Mouse (Mus musculus): ENCODE measurements around the gene Ell2.
"Not testable (repeated sequence)": the region's sequence is repeated elsewhere in the genome, so short reads cannot be mapped to it uniquely, and the experiment has no call there.

The Ell2 gene

DNA sequence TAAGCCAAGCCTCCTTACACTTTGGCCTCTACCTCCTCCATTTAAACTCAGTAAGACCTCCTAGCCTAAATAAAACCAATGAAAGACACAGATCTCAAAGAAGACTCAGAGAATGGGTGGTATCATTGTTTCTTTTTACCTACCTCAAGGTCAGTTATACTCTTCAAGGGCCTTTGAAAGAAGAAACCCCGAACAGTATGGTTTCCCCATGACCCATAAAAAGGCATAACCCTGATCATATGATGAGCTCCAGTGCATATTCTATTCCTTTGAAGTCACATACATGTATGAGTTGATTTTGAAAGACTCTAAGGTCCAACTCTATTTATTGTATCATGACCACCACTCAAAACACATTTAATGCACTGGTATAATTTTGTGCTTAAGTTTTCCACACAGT is at the start of gene Ell2:
TSS of gene Ell2 (plus strand) at position 301 of the 400 bp plus-strand sequence.
- in situ Hi-C loops (cut with MboI), result no loop called here

DNA sequence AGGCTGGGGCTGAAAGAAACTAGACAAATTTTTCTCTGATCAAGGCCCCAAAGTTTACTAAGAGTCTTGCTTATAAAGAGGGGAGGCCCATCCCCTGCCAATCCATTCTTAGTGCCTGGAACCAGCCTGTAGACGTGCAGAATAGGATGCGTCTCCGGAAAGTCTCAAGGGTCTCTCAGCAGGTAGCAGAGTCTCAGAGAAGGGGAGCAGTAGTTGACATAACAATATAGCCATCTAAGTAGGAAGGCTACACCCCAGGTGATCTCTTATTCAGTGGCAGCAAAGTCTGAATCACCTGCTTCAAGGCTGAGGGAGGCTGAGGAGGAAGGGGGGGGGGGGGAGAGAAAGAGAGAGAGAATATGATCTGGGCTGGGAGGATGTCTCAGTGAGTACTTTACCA is 21.1 kb upstream of the Ell2 start:
- in situ Hi-C loops (cut with MboI), result no loop called here

DNA sequence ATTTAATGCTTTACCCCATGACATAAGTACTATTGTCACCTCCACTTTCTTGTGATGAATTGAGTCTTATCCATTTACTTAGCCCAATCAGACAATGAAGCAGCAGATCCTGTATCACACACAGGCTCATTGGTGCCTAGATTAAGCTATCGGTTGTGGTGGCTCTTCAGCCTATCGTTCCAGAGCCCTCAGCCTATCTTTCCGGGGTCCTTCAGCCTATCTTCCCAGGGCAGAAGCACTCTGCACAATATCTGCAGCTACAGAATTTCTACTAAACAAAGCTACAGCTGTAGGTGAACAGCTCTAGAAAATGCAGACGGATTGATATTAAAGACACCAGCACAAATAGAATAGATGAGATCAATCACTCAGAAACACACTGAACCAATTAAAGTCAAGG is 19.6 kb upstream of the Ell2 start:
- in situ Hi-C loops (cut with MboI), result no loop called here

DNA sequence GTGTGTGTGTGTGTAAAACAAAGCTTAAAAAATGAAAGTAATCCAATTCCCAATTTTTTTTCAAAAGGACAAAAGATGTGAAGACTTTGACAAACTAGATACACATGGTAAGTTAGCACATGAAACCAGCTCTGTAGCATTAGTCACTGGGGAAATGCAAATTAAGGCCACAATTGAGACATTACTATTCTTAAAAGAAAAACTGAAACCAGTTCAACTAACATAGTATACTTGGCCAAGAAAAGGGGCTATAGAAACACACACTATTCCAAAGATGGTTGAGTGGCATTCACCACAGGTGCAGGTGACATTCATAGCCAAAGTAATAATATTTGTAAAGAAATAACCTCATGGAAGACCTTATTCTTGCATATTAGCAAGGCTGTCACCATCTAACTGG is 14.9 kb upstream of the Ell2 start:
- in situ Hi-C loops (cut with MboI), result no loop called here

DNA sequence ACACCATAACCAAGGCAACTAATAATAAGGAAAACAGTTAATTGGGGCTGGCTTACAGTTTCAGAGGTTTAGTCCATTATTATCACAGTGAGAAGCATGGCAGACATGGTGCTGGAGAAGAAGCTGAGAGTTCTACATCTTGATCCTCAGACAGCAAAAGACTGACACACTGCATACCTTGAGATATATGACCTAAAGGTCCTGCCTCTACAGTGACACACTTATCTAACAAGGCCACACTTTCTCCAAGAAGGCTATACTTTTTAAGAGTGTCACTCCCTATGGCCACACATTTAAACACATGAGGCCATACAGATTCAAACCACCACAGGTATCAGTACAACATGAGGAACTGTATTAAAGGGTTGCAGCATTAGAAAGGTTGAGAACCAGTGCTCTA is 13.5 kb upstream of the Ell2 start:
- in situ Hi-C loops (cut with MboI), result no loop called here

DNA sequence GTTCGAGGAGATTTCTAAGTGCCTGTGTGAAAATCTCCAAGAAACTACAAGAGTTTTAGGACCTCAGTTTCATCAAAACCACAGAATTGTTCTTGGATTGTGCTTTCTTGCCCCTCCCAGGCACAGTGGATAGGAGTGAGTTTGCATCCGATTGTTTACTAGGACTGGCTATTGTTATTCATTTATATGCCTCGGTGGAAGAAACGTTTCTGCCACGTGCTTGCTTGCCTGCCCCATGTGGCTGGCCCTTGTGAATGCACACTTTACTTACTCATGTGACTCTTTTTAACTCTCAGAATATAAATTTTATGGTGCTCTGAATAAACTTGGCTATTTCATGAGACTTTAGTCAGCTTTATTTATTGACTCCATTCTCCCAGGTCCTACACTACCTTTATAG is 3.7 kb upstream of the Ell2 start:
- in situ Hi-C loops (cut with MboI), result no loop called here

DNA sequence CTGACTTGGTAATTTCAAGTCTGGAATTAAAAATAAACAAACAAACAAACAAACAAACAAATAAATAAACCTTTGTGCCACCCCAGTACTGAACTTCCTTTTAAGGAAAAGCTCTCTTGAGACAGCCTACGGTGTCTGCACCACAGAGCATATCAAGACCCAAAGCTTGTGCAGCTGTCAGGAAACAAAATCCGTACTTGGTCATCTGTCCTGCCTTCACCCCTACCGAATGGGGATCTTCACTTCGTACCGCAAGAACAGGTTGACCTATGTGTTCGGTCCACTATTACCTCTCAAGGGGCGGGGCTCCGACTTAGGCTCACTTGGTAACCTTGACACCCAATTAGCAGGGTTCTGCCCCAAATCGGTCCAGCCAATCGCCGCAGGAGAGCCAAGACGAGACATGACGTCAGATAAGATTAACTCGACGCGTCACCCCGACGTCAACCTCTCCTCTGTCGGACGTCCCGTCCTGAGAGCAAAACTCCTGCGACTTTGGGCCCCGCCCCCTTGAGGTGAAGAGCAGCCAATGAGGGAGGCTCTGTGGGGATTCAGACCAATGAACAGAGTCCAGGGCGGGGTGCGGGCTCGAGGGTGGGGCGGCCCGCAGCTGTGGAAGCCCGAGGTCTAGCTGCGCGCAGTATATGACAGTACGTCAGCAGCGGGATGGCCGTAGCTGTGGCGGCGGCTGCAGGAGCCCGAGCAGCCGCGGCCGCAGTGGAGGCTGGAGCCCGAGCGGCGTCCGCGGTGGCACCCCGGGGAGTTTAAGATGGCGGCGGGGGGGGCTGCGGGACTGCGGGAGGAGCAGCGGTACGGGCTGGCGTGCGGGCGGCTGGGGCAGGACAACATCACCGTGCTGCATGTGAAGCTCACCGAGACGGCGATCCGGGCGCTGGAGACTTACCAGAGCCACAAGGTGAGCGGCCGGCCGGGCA is 592 bp downstream of the Ell2 start:
- in situ Hi-C loops (cut with MboI), result no loop called here

DNA sequence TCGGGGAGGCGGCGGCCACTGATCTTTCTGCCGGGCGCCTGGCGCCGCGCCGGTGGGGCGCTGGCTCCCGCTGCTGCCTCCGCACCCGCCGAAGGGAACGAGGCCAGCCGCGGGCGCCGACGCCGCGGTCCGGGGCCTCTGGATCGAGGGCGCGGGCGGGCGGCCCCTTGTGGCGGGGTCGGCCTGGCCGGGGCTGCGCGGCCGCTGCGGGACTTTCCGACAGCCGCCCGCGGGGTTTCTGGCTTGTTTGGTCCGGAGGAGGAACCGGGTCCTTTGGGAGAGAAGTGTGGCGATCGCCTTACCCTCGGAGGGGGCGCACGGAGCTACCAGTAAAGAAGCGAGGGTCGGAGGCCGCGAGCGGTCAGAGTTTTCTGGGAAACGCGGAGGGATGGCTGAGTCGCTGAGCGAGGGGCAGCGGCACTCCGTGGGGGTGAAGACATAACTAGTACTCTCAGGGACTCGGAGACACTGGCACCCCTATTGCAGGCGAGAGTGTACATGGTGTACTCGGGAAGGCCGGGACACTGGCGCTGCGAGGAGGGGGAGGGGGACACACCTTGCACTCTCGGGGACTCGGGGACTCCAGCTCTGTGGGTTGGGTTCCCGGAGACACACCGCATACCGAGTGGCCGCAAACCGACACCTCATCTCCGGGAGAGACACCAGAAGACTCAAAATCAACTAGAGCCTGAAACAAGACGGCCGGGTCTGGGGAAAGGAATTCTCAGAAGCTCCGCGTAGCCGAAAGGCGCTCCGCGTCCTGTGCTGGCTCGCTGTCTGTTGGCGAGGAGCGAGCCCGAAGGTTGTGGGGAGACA is 1.5 kb downstream of the Ell2 start:
- in situ Hi-C loops (cut with MboI), result no loop called here

DNA sequence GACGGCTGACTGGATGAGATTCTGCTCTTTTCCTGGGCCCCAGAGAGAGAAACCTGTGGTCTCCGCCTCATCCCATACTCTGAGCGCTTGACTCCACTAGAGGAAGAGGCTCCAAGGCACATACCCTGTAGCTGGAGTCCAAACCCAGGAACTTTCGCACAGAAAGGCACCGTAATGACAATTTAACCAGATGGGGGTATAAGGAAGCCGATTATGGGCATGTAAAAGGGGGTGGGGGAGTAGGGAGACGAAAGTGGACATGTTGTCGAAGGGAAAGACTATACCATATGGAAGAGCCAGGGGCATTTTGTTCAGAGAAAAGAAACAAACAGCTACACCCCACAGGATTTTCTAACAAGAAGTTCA is 2.1 kb downstream of the Ell2 start:
- in situ Hi-C loops (cut with MboI), result no loop called here

DNA sequence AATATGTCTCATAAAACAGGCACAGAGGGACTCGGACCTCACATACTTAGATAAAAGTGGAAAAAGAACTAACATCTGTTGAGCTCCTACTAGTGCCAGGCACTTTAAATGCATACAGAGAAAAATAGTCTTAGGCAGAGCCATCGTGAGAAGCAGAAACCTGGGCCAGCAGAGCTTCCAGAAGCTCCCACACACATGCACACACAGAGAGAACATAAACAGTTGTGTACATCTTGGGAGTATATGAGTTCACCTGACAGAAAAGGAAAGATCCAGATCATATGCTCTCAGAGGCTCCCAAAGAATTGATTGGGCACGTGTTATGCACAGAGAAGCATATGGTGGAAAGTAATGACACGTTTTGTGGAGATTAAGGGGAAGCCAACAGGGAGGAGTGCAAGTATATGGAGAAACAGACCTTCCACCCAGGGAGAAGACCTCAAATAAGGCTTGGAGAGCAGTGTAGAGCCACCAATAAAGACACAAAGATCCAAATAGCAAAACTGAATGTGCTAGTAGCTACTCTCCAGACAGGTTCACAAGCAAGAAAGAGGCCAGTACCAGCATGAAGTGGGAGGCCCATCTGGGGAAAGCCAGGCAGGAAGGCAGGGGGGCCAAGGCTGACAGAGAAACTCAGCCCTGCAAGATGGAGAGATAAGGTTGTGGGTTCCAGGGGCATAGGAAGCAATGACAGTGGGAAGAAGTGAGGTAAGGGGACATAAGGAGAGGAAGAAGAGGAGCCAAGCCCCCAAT is 2.6 kb downstream of the Ell2 start:
- in situ Hi-C loops (cut with MboI), result no loop called here

DNA sequence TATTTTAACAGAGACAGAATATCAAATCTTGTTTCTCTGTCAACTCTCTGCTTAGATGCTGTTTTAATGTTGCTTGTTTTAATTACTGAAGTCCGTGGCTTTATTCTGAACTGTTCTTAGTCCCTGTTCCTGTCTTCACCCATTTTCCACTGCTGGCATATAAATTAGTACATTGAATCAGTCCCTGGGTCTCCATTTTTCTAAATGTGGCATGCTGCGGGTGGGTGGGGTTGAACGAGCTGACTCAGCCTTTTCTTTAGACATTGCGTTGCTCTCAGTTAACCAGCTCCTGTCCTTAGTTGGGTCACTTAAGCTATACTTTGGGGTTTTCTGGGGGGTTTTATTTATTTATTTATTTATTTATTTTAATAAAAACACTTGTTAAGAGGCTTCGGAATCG is 3.6 kb downstream of the Ell2 start:
- in situ Hi-C loops (cut with MboI), result no loop called here

DNA sequence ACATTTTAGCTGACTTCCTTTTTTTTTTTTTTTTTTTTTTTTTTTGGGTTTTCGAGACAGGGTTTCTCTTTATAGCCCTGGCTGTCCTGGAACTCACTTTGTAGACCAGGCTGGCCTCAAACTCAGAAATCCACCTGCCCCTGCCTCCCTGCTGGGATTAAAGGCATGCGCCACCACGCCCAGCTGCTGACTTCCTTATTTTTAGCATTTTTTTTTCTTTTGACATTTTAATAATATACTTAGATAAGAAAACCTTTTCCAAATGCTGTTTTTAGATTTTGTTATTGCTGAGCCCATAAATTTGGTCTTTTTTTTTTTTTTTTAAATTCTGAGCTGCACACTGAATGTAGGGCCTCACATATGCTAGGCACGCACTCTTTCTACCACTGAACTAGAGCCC is 5.0 kb downstream of the Ell2 start:
- in situ Hi-C loops (cut with MboI), result not testable (repeated sequence)

DNA sequence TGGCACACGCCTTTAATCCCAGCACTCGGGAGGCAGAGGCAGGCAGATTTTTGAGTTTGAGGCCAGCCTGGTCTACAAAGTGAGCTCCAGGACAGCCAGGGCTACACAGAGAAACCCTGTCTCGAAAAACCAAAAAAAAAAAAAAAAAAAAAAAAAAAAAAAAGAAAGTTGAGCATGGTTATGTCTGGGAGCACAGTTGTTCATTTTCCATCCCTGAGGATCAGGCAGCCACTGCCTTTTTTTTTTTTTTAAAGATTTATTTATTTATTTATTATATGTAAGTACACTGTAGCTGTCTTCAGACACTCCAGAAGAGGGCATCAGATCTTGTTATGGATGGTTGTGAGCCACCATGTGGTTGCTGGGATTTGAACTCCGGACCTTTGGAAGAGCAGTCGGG is 6.0 kb downstream of the Ell2 start:
- in situ Hi-C loops (cut with MboI), result not testable (repeated sequence)

DNA sequence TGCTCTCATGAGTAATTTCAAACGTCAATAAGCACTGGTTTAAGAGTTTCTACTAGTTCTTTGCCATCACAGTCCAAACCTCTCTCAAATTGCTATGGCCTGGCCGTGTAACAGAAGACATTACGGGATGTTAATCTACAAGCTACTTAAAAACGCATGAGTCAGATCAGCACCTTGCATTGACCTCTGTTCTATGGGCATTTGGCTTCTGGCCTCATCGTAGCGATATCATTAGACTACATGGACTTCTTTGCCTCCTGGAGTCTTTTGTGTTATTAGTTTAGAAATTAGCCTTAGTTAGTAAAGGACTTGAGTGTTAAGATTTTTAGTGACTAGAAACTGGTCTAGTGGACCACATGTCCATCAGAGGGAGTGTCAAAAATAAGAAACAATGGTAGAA is 7.8 kb downstream of the Ell2 start:
- in situ Hi-C loops (cut with MboI), result no loop called here

DNA sequence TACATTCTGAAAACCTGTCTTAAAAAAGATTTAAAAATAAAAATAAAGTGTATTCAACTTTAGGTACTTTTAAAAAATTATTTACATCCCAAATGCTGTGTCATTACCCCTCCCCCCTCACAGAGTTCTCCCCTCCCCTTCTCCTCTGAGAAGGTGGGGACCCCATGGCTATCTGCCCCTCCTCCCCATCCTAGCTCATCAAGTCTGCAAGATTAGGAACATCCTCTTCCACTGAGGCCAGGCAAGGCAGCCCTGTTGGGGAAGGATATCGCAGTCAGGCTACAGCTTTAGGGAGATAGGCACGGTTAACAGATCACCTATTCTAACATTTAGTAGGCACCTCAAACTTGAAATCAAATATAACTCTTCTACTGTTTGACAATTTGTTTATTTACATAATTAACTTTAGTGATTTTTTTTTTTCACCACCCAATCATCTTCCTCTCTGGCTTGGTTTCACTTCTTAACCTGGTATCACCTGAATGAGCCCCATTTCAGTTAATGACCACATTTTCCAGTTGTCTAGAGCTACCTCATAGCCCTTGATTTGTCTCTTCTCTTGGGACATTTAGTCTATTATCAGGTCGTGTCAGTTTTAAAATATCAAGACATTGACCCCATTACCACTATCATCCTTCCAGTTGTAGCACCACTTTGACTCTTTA is 11.2 kb downstream of the Ell2 start:
- in situ Hi-C loops (cut with MboI), result no loop called here

DNA sequence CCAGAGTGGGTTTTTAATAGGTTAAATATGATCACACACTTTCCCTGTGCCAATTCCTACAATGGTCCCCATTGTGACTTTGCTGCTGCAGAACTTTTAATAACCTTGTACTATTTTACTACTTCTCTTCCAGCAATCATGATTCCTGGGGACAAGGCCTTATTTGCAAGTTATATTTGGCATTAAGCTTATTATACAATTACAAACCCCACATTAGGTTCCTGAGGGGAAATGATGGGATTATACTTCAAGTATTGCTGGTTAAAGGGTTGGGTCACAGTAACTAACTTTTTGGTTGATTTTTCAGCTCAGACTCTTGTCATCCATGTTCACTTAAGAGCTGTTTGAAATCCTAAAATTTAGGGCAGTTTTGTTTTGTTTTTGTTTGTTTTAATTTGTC is 11.8 kb downstream of the Ell2 start:
- in situ Hi-C loops (cut with MboI), result no loop called here

DNA sequence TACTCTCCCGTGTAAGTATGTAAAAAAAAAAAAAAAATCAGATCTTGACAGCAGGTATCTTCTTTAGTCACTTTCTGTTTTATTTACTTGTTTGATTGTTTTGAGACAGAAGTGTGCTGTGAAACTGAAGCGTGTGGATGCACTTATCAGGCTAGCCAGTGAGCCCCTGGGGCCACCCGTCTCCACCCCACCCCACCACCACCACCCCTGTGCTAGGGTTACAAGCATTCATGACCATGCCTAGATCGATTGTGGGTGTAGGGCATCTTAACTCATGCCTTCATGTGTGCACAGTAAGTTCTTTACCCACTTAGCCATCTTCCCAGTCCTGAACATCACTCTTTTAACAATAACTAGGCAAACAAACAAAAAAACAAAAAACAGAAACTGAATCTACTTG is 13.1 kb downstream of the Ell2 start:
- in situ Hi-C loops (cut with MboI), result no loop called here

DNA sequence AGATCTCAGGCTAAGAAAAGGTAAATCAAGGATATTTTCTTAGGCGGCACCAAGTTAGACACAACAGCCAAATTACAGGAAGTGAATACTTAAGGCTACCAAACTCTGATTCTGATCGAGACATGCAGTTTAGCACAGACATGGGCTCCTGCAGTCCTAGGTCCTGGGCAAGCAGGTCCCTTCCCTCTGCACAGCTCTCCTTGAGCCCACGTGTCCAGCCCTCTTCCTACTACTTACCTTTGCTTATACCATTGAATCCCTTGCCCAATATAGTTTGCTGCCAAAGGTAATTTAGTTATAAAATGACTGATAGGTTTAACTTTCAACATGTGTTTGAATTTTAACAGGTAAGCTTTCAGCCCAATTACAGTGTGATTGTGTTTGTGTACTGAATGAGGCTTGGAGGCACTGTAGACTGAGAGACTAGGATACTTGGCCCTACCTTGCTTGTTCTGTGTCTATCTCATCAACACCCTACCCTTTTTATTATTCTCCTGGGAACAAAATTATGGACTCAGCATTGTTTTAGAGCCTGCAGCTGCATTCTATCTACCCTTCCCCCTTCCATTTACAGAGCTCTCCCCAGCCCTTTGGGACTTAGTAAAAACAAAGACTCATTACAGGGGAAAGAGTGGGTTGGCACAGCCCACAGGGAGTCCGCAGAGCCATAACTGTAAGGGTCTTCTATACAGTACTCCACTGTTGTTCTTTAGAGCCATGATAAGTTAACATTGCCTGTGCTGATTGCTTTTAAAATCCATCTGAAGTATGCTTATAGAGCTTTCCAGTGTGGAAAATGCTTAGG is 20.2 kb downstream of the Ell2 start:
- in situ Hi-C loops (cut with MboI), result no loop called here

DNA sequence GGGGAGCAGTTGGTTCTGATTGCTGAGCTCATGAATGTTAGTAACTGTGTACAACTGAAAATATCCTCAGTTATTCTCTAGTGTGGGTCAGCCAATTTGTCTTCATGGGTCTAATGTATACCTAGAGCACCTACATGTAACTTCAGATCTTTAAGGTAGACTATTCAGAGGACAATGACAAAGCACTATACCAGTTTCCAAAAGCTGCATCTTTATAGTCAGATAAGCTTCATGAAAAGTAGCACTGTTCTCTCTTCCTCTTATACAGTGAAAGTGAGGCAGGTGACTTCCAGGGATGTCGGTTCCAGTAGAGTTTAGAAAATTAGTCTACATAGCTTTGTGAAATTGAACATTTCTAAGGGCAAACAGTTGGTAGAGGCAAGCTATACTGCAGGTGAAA is 21.4 kb downstream of the Ell2 start:
- in situ Hi-C loops (cut with MboI), result no loop called here

DNA sequence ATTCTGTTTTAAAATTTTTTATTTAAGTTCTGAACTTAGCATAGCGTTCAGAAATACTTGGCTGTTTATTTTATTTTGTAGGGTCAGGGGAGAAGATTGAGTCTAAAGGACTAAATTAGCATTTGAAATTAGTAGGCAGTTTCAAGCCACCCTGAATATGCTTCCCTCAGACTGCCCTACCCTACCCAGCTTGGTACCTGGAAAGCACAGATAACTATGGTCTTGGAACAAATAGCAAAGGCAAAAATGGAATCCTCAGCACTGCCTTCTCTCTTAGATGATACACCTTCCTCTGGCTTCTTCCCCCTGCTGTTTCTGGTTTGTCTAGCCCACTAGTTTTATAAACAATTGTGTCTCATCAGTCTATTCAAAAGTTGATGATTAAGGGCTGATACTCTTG is 23.3 kb downstream of the Ell2 start:
- in situ Hi-C loops (cut with MboI), result no loop called here

DNA sequence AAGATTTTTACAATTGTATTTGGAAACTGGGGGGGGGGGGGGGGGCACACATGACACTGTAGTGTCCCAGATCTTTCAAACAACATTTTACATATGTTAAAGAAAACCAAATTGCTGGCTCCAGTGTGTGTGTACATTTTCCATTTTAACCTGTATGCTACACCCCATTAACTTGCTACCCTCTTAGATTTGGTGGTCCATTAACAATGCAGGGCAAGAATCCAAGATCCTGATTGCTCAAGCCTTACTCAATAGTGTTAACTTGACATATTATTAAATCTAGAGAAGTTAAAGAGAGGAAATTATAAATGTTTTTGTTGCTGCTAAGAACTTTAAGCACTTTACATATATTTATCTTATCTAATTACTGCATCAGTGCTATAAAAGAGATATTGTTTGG is 24.2 kb downstream of the Ell2 start:
- in situ Hi-C loops (cut with MboI), result no loop called here
